Mouse (Mus musculus) neural tube, embryonic 14.5 days (tissue): ENCODE results near the gene Ccdc137. TPM values are rescaled to one million over a fixed set of nuclear protein-coding genes. Genes with fewer than 3 reads are reported as not detected.

Experiments used
- ATAC-seq: fragments of 200-750 bp; cut with Nextera tagmentation; 2 replicates; pipeline ENCODE4 v1.8.0; 2017; ENCODE audit warnings: low read depth, mild to moderate bottlenecking, moderate TSS enrichment, moderate library complexity
- H3K27ac ChIP-seq: fragments of 300-500 bp; sonication (generic); 2 replicates; pipeline ENCODE4 v1.5.1; 2014; ENCODE audit warnings: low read depth, mild to moderate bottlenecking, control low read depth, low read length, moderate library complexity, mixed read lengths
- H3K27me3 ChIP-seq: fragments of 300-500 bp; sonication (generic); 2 replicates; pipeline ENCODE4 v1.6.1; 2014; ENCODE audit warnings: low read length; ENCODE audit not compliant: control insufficient read depth, insufficient read depth
- H3K36me3 ChIP-seq: fragments of 300-500 bp; sonication (generic); 2 replicates; pipeline ENCODE4 v1.6.1; 2014; ENCODE audit warnings: low read length, mixed read lengths; ENCODE audit not compliant: control insufficient read depth, insufficient read depth
- H3K4me1 ChIP-seq: fragments of 300-500 bp; sonication (generic); 2 replicates; pipeline ENCODE4 v1.6.1; 2014; ENCODE audit warnings: low read length; ENCODE audit not compliant: control insufficient read depth, insufficient read depth
- H3K4me2 ChIP-seq: fragments of 300-500 bp; sonication (generic); 2 replicates; pipeline ENCODE4 v1.6.1; 2014; ENCODE audit warnings: mild to moderate bottlenecking, low read depth, low read length, control low read depth
- H3K4me3 ChIP-seq: fragments of 300-500 bp; sonication (generic); 2 replicates; pipeline ENCODE4 v1.5.1; 2014; ENCODE audit warnings: low read depth, low read length, control low read depth, mixed read lengths
- H3K9ac ChIP-seq: fragments of 300-500 bp; sonication (generic); replicated peaks from 2 replicates; pipeline ENCODE4 v1.6.1; 2014; ENCODE audit warnings: low read depth, mild to moderate bottlenecking, control low read depth, low read length, mixed read lengths
- H3K9me3 ChIP-seq: fragments of 300-500 bp; sonication (generic); 2 replicates; pipeline ENCODE4 v1.6.1; 2016; ENCODE audit warnings: low read length; ENCODE audit not compliant: control insufficient read depth
- WGBS: fragments of 180-500 bp; shearing (Covaris S2); extraction: QIAGEN DNeasy Blood & Tissue Kit; methylation state at CpG from one replicate; pipeline ENCODE4 v1.1.7; 2014; 5-methylcytosine and 5-hydroxymethylcytosine counted together
- polyA plus RNA-seq: library from polyadenylated mRNA; unstranded; fragments of >200 nt; fragmentation: Nextera tagmentation; extraction: Ambion mirVana; gene quantifications from 2 replicates; pipeline ENCODE4 v1.2.1, GENCODE M21; 2014

Ccdc137 gene
- polyA plus RNA-seq, 1 experiment from 2014 or later = 21.6 TPM

DNA sequence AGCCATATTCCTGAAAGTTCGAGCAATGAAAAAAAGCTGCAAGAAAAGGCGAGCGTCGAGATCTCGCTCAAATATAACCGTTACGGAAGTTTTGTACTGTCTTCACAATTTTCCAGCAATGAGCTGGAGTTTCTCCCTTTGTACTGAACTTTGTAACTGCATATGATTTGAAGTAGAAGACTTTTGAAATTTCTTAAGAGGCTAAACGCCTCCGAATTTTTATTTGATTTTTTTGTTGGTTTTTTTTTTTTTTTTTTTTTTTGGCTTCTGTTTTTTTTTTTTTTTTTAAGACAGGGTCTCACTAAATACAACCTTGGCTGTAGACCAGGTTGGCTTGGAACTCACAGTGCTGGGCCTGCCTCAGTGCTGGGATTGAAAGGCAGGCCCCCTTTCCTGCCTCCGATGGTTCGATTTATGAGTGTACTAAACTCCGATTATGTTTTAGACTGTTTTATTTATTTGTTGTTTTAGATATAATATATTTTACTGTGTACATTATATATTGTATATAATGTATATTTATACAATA is 20.0 kb upstream of the Ccdc137 start:
- no peaks in the 10 kb centered on the region for H3K27me3 ChIP-seq
- no peak overlapping the region for H3K27ac ChIP-seq
- H3K9ac ChIP-seq = peak overlapping the region; percentile 94
- WGBS = 26% methylated on average over 12 of the region's 12 CpGs
- H3K4me3 ChIP-seq = peak overlapping the region; percentile 90
- H3K36me3 ChIP-seq = peaks cover 11% of the 10 kb centered on the region
- peak overlapping the region; percentile 73 for H3K4me2 ChIP-seq
- H3K4me1 ChIP-seq = peaks cover 9% of the 10 kb centered on the region
- no peaks in the 10 kb centered on the region for H3K9me3 ChIP-seq
- ATAC-seq = no peak

- Histone ChIP-seq H3K9ac (no peak within 1 kb of the TSS), H3K9me3 (no peaks in the 10 kb centered on the region)
Observed at GRCm38 (mm10) chr11:120442344-120442743, 15.6 kb upstream of the Ccdc137 start, which contains the start of gene Tspan10. Gene Tspan10, plus strand, starts transcription at chr11:120442644.

DNA sequence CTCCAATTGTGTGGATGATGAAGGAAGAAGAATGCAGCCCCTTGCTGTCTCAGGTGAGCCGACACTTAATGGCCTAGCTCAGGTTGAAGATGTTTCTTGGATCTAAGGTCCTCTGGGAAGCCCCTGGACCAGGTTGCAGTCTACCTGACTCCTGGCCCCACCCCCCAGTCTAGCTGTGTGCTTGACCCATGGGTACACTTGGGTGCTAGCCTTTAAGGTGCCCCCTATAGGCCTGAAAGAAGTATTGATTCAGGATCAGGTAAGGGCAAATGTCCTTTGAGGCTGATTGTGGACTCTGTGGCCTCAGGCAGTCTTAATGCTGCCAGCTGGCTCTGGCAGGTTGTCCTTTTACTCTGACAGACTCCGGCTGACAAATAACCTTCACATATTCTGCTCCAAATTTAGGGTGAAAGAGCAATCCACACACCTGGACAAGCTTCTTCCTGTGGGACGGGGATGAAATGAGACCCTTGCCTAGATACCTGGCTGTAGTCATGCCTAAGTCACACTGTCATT is 15.1 kb upstream of the Ccdc137 start:
- H3K9ac ChIP-seq = no peak overlapping the region
- H3K9me3 ChIP-seq = no peaks in the 10 kb centered on the region
- 92% methylated on average over 3 of the region's 3 CpGs for WGBS
- H3K4me3 ChIP-seq = no peak overlapping the region
- H3K36me3 ChIP-seq = no peaks in the 10 kb centered on the region
- no peak overlapping the region for H3K4me2 ChIP-seq
- no peaks in the 10 kb centered on the region for H3K27me3 ChIP-seq
- H3K27ac ChIP-seq = no peak overlapping the region
- H3K4me1 ChIP-seq = no peaks in the 10 kb centered on the region
- ATAC-seq = no peak

More at GRCm38 (mm10) chr11:120442344-120442743, 15.6 kb upstream of the Ccdc137 start, which contains the start of gene Tspan10:
- Histone ChIP-seq H3K4me3 (no peak within 1 kb of the TSS), H3K4me1 (no peaks in the 10 kb centered on the region), H3K36me3 (no peaks in the 10 kb centered on the region), H3K27me3 (no peaks in the 10 kb centered on the region), H3K4me2 (no peak within 1 kb of the TSS), H3K27ac (no peak within 1 kb of the TSS)
- 91% methylated on average over 3 of the region's 3 CpGs for WGBS
- no peak for ATAC-seq

- ATAC-seq = no peak
- H3K36me3 ChIP-seq = no peaks in the 10 kb centered on the region
- no peak overlapping the region for H3K4me3 ChIP-seq
- H3K27ac ChIP-seq = no peak overlapping the region
- no peaks in the 10 kb centered on the region for H3K27me3 ChIP-seq
- no peak overlapping the region for H3K9ac ChIP-seq
- no peaks in the 10 kb centered on the region for H3K4me1 ChIP-seq
- H3K4me2 ChIP-seq = no peak overlapping the region
- 69% methylated on average over 6 of the region's 6 CpGs for WGBS
- no peaks in the 10 kb centered on the region for H3K9me3 ChIP-seq
Observed at GRCm38 (mm10) chr11:120444106-120444505, 13.8 kb upstream of the Ccdc137 start.

DNA sequence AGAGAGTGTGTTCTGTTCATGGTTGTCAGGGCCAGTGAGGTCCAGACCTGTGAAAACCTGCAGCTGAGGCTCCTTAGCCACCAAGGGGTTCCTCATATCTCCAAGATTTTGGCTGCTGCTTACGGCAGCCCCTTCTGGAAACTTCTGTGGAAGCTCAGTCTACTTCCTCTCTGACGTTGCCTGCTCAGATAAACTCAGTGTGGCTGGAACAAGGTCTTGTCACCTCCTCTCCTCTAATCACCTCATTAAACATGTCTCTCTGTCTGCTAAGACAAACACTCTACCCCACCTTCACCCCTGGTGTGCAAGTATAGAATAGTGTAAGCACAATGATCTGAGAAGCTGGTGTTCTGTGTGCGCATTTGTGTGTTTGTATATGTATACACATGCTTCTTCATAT is 12.4 kb upstream of the Ccdc137 start:
- WGBS = 96% methylated on average over 3 of the region's 3 CpGs
- H3K9me3 ChIP-seq = no peaks in the 10 kb centered on the region

GRCm38 (mm10) chr11:120447179-120447578 is 10.7 kb upstream of the Ccdc137 start:
- no peak for ATAC-seq
- Histone ChIP-seq H3K4me3 (no peak overlapping the region), H3K36me3 (no peaks in the 10 kb centered on the region), H3K4me1 (no peaks in the 10 kb centered on the region), H3K9ac (no peak overlapping the region), H3K27ac (no peak overlapping the region), H3K9me3 (no peaks in the 10 kb centered on the region), H3K4me2 (no peak overlapping the region), H3K27me3 (no peaks in the 10 kb centered on the region)
- WGBS = 85% methylated on average over 7 of the region's 7 CpGs

More for the DNA sequence above, 12.4 kb upstream of the Ccdc137 start:
- Histone ChIP-seq H3K4me2 (no peak overlapping the region), H3K9ac (no peak overlapping the region), H3K27ac (no peak overlapping the region), H3K27me3 (no peaks in the 10 kb centered on the region), H3K36me3 (no peaks in the 10 kb centered on the region), H3K4me1 (no peaks in the 10 kb centered on the region), H3K4me3 (no peak overlapping the region)
- no peak for ATAC-seq

GRCm38 (mm10) chr11:120452246-120452645 is 5.7 kb upstream of the Ccdc137 start:
- Histone ChIP-seq H3K27me3 (no peaks in the 10 kb centered on the region), H3K4me1 (0 out of 2 replicates have a peak, but pooled peaks cover 5% of the 10 kb centered on the region), H3K4me3 (no peak overlapping the region), H3K36me3 (no peaks in the 10 kb centered on the region), H3K27ac (no peak overlapping the region), H3K9ac (no peak overlapping the region), H3K9me3 (no peaks in the 10 kb centered on the region), H3K4me2 (no peak overlapping the region)
- WGBS = 73% methylated on average over 3 of the region's 3 CpGs
- ATAC-seq = no peak

DNA sequence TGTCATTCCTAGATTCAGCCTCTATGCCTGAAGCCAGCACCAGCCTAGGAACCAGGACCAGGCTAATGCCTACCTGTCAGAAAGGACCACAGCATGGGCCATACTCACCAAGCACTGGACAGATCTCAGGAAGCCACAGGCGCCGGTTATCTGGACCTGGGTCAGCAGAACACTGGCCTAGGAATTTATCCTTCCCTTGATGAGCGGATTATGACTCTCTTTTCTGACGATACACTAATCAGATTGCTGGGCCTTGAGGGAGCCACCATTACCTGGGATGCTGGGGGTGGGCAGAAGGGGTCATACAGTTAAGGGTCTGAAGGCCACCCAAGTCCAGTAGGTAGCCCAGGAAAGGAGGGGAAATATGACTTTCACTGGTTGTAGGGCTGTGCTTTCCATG is 4.6 kb upstream of the Ccdc137 start, which contains the start of gene Pde6g:
Pde6g (minus strand) TSS at position 195 of the 400 bp plus-strand sequence.
- no peaks in the 10 kb centered on the region for H3K9me3 ChIP-seq
- WGBS = 89% methylated on average over 4 of the region's 4 CpGs

GRCm38 (mm10) chr11:120454965-120455364 is 3.0 kb upstream of the Ccdc137 start:
- no peak overlapping the region for H3K4me3 ChIP-seq
- ATAC-seq = no peak
- H3K27ac ChIP-seq = no peak overlapping the region
- WGBS = 93% methylated on average over 4 of the region's 4 CpGs
- H3K9ac ChIP-seq = no peak overlapping the region
- H3K4me1 ChIP-seq = peaks cover 12% of the 10 kb centered on the region; the same call in 1 of the 2 replicates
- no peak overlapping the region for H3K4me2 ChIP-seq
- no peaks in the 10 kb centered on the region for H3K36me3 ChIP-seq
- H3K27me3 ChIP-seq = no peaks in the 10 kb centered on the region
- no peaks in the 10 kb centered on the region for H3K9me3 ChIP-seq

More for the DNA sequence above, 4.6 kb upstream of the Ccdc137 start, which contains the start of gene Pde6g:
- H3K36me3 ChIP-seq = no peaks in the 10 kb centered on the region
- 0 out of 2 replicates have a peak, but pooled peaks cover 5% of the 10 kb centered on the region for H3K4me1 ChIP-seq
- H3K27me3 ChIP-seq = no peaks in the 10 kb centered on the region
- no peak within 1 kb of the TSS for H3K4me2 ChIP-seq
- H3K27ac ChIP-seq = no peak within 1 kb of the TSS
- no peak within 1 kb of the TSS for H3K9ac ChIP-seq
- no peak within 1 kb of the TSS for H3K4me3 ChIP-seq
- no peak for ATAC-seq
